Mouse (Mus musculus): ENCODE data around the gene Hoxb5.

GRCm38 (mm10) chr11:96326705-96327104 lies 23.6 kb downstream of the Hoxb5 start:
- TF ChIP-seq POLR2A (IDR thresholded peaks at IDR 0.05; ENCODE audit: extremely low read depth, insufficient read depth, low read length) (no peak), CTCF (IDR thresholded peaks at IDR 0.05; ENCODE audit: low read depth, low read length) (no peak)
